Mouse (Mus musculus): Measurements from ENCODE around the gene Rps2. TPM values are rescaled to one million over a fixed set of nuclear protein-coding genes. Genes with fewer than 3 reads are reported as not detected.
A peak's percentile ranks its signal among the peaks of the same experiment; 100 is the strongest.

The Rps2 gene
- total RNA-seq, 2 experiments from 2014 or later = 284 to 288 TPM

DNA sequence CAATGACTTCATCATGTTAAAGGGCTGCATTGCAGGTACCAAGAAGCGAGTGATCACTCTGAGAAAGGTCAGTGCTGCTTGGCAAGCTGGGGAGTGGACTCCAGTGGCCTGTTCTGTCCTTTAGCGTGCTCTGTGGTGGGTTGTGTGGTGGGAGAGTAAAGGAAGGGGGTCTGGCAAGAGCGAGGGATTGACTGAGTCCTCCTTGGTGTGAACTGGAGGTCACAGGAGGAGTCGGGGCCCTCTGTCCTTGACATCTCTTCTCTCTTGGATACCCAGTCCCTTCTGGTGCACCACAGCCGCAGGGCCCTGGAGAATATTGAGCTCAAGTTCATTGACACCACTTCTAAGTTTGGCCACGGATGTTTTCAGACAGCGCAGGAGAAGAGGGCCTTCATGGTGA, 17.5 kb downstream of the Rps2 start:
- intact Hi-C loops (cut with DNase I) = no loop called here
- Histone ChIP-seq H3K27ac (no peak overlapping the region), H3K4me3 (no peak overlapping the region)
- no peak for TF ChIP-seq CTCF (IDR thresholded peaks at IDR 0.05)
- DNase-seq (ENCODE audit: extremely low spot score in 1 of 2, low spot score in 2 of 2) = no peak

GRCm38 (mm10) chr17:24736330-24737051, 18.6 kb downstream of the Rps2 start, which contains the start of gene Msrb1:
Gene Msrb1, plus strand, starts transcription at chr17:24736642.
- H3K4me3 ChIP-seq = peak within 1 kb of the TSS; percentile 66
- H3K27ac ChIP-seq = peak within 1 kb of the TSS; percentile 80
- intact Hi-C loops (cut with DNase I) = no loop called here
- TF ChIP-seq CTCF (IDR thresholded peaks at IDR 0.05) = no peak
- DNase-seq (ENCODE audit: extremely low spot score in 1 of 2, low spot score in 2 of 2) = peak; percentile 86 to 91

DNA sequence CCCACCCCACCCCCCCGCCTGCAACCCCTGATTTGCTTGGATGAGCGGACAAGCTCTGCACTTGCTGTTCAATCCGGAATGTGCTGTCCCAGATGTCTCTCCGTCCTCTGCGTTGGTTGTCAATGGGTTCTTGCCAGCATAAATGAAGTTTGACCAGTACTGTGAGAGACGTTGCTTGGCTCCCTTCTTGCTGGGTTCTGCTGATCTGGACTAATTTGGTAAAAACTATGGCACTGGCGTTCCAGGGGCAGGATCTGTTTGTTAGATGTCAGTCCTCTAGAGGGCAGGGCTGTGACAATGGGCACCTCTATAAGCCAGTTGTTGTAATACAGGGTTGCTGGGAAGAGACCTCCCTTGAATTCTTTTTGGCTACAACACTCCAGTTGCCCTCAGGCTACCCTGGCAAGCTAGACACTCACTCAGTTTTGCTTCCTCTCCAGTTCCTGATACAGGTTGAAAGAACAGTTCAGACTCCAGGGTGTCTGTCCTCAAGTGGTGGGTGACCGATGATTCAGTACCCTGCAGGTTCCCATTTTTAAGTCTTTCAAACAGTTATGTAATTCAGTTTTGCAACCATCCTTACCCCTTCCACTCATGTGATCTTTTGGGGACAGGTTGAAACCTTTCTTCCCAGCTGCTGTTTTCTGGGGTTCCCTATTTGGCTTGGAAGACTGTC, 19.4 kb downstream of the Rps2 start:
- intact Hi-C loops (cut with DNase I) = no loop called here
- Histone ChIP-seq H3K27ac (no peak overlapping the region), H3K4me3 (peak overlapping the region; percentile 66)
- no peak; the same call in 1 of the 2 replicates for TF ChIP-seq CTCF (IDR thresholded peaks at IDR 0.05)
- no peak for DNase-seq (ENCODE audit: extremely low spot score in 1 of 2, low spot score in 2 of 2)

DNA sequence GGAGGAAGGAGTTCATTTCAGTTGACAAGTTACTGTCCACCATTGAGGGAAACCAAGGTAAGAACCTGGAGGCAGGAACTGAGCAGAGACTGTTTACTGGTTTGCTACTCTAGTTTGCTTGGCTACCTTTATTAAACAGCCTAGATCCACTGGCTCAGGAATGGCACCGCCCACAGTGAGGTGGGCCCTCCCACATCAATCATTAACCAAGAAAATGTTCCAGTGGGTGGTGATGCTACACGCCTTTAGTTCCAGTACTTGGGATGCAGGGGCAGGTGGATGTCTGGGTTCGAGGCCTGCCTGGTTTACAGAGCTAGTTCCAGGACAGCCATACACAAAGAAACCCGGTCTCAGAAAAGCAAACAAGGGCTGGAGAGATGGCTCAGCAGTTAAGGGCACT, 20.3 kb downstream of the Rps2 start:
- intact Hi-C loops (cut with DNase I) = no loop called here
- no peak overlapping the region for H3K27ac ChIP-seq
- no peak for TF ChIP-seq CTCF (IDR thresholded peaks at IDR 0.05)
- H3K4me3 ChIP-seq = no peak overlapping the region
- DNase-seq (ENCODE audit: extremely low spot score in 1 of 2, low spot score in 2 of 2) = no peak

GRCm38 (mm10) chr17:24739926-24740325, 22.0 kb downstream of the Rps2 start:
- intact Hi-C loops (cut with DNase I) = no loop called here

DNA sequence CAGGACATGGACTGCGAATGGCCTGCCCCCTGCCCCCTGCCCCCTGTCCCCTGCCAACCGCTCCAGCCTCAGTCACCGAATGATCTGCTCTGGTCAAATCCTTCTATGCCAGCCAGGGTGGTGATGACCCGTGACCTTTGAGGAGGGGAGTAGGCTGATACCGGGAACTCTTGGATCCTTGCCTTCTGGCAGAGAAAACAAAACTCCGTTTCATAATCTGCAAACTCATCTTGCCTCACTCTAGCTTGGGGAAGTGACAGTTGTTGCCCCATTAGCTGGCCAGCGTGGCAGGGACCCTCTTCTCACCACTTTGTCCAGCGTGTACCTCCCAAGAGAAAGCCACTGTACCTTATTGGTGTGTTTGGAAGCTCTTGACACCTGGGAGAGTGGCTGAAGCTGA, 24.4 kb downstream of the Rps2 start:
- intact Hi-C loops (cut with DNase I) = no loop called here
- no peak for TF ChIP-seq CTCF (IDR thresholded peaks at IDR 0.05)
- no peak overlapping the region for H3K27ac ChIP-seq
- no peak overlapping the region for H3K4me3 ChIP-seq
- DNase-seq (ENCODE audit: extremely low spot score in 1 of 2, low spot score in 2 of 2) = no peak

More at GRCm38 (mm10) chr17:24739926-24740325, 22.0 kb downstream of the Rps2 start:
- no peak overlapping the region for H3K4me3 ChIP-seq
- no peak for DNase-seq (ENCODE audit: extremely low spot score in 1 of 2, low spot score in 2 of 2)
- no peak for TF ChIP-seq CTCF (IDR thresholded peaks at IDR 0.05)
- no peak overlapping the region for H3K27ac ChIP-seq

DNA sequence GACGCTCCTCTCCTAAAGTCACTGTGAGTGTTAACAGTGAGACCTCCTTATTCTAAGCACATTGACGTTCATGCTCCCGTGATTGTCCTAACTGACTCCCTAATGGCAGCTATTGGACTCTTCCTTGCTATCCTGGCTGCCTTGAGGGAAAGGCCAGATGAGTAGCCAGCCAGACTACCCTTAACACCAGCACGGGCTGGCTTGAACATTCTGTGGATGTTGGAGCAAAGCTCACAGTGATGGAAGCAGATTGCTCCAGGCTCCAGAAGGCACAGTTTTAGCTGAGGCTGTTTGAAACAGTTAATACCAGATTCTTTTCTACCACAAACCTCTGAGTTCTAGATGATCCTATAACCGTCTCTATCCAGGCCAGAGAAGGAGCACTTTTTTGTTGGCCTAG, 26.0 kb downstream of the Rps2 start:
- intact Hi-C loops (cut with DNase I) = no loop called here
- no peak overlapping the region for H3K4me3 ChIP-seq
- DNase-seq (ENCODE audit: extremely low spot score in 1 of 2, low spot score in 2 of 2) = no peak
- no peak overlapping the region for H3K27ac ChIP-seq
- TF ChIP-seq CTCF (IDR thresholded peaks at IDR 0.05) = no peak

DNA sequence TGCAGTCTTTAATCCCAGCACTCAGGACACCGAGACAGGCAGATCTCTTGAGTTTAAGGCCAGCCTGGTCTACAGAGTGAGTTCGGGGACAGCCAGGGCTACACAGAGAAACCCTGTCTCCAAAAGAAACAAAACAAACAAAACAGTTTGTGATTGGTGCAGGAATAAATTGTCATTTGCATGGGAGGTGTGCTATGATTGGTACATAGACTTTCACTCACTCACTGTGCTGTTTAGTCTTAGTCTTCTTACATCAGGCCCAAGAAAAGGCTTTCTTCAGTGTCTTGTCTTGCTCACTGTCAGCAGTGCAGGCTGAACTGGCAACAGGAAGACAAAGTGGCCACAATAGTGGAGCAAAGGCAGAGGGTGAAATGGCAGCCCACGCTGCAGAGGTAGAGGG, 26.5 kb downstream of the Rps2 start:
- H3K4me3 ChIP-seq = no peak overlapping the region
- intact Hi-C loops (cut with DNase I) = no loop called here
- no peak for DNase-seq (ENCODE audit: extremely low spot score in 1 of 2, low spot score in 2 of 2)
- no peak overlapping the region for H3K27ac ChIP-seq
- TF ChIP-seq CTCF (IDR thresholded peaks at IDR 0.05) = no peak

- TF ChIP-seq CTCF (IDR thresholded peaks at IDR 0.05) = peak; percentile 94
- DNase-seq (ENCODE audit: extremely low spot score in 1 of 2, low spot score in 2 of 2) = peak; percentile 80 to 84
- no peak overlapping the region for H3K4me3 ChIP-seq
- no peak overlapping the region for H3K27ac ChIP-seq
- intact Hi-C loops (cut with DNase I) = loop anchor here (1.0 to 5.0 kb wide), 2 partner anchors 72 to 136 kb away; no protein-coding TSS in a partner anchor
These were observed 27.9 kb downstream of the Rps2 start for GRCm38 (mm10) chr17:24745526-24746497.

GRCm38 (mm10) chr17:24746986-24747385, 29.1 kb downstream of the Rps2 start:
- no peak for DNase-seq (ENCODE audit: extremely low spot score in 1 of 2, low spot score in 2 of 2)
- H3K4me3 ChIP-seq = no peak overlapping the region
- H3K27ac ChIP-seq = no peak overlapping the region
- TF ChIP-seq CTCF (IDR thresholded peaks at IDR 0.05) = no peak
- intact Hi-C loops (cut with DNase I) = loop anchor here (5.0 kb wide), 1 partner anchor 135 kb away; no protein-coding TSS in a partner anchor

GRCm38 (mm10) chr17:24751528-24751927, 33.6 kb downstream of the Rps2 start:
- Histone ChIP-seq H3K4me3 (no peak overlapping the region), H3K27ac (no peak overlapping the region)
- no peak for TF ChIP-seq CTCF (IDR thresholded peaks at IDR 0.05)
- intact Hi-C loops (cut with DNase I) = no loop called here
- no peak for DNase-seq (ENCODE audit: extremely low spot score in 1 of 2, low spot score in 2 of 2)

All from left cerebral cortex, adult 2 months (tissue).